8 mouse cellular contexts compared by ENCODE assay signal in genomic region chr12:85475920-85476828, GRCm38 (mm10). TPM values are rescaled to one million over a fixed set of nuclear protein-coding genes. Genes with fewer than 3 reads are reported as not detected.
A peak's percentile ranks its signal among the peaks of the same experiment; 100 is the strongest.
DNase-seq lines count a peak whose midpoint lies in the region; ATAC-seq and TF ChIP-seq lines count a peak whose summit lies in the region.

No protein-coding gene starts in this region.

- 60% methylated on average over 23 of the region's 23 CpGs for WGBS in heart, embryonic 13.5 days
- 36% methylated on average over 23 of the region's 23 CpGs for WGBS in limb, embryonic 13.5 days
- WGBS in stomach, postnatal 0 days: 69% methylated on average over 23 of the region's 23 CpGs

- DNase-seq in heart, postnatal 25 days (ENCODE audit: low spot score): no peak
- peak; percentile 25 for DNase-seq in urinary bladder, adult 2 months (ENCODE audit: low spot score)
- DNase-seq in urinary bladder, postnatal 36 days (ENCODE audit: low spot score in 2 of 2): no peak
- DNase-seq in stomach, postnatal 0 days (ENCODE audit: low spot score): no peak
- no peak for DNase-seq in layer of hippocampus, adult 9-10 months (ENCODE audit: low spot score)
- no peak for DNase-seq in cerebellum, adult 11 months

- H3K27ac ChIP-seq in heart, embryonic 13.5 days (replicated peaks): no peak overlapping the region
- no peak overlapping the region for H3K27ac ChIP-seq in limb, embryonic 13.5 days
- no peak overlapping the region for H3K27ac ChIP-seq in stomach, postnatal 0 days (replicated peaks)

- H3K9ac ChIP-seq in heart, embryonic 13.5 days: peak overlapping the region; percentile 86; the same call in 1 of the 2 replicates
- H3K9ac ChIP-seq in limb, embryonic 13.5 days: no peak overlapping the region
- peak overlapping the region; percentile 31; the same call in 1 of the 2 replicates for H3K9ac ChIP-seq in stomach, postnatal 0 days (ENCODE audit: low read length)

- TF ChIP-seq CTCF in stomach, postnatal 0 days (IDR thresholded peaks at IDR 0.05; ENCODE audit: low read depth): no peak

- intact Hi-C loops in heart, postnatal 25 days (cut with DNase I): loop anchor here (5.0 kb wide), 1 partner anchor 104 kb away; the partner anchor contains the start of gene Tmed10

- TF ChIP-seq EP300 in stomach, postnatal 0 days (optimal IDR thresholded peaks at IDR 0.05): no peak

- H3K36me3 ChIP-seq in heart, embryonic 13.5 days: peaks cover 9% of the 10 kb centered on the region; the same call in 1 of the 2 replicates
- H3K36me3 ChIP-seq in limb, embryonic 13.5 days: 0 out of 2 replicates have a peak, but pooled peaks cover 4% of the 10 kb centered on the region
- H3K36me3 ChIP-seq in stomach, postnatal 0 days (ENCODE audit: control insufficient read depth, insufficient read depth, low read length): peaks cover 4% of the 10 kb centered on the region; the same call in 1 of the 2 replicates

- peak overlapping the region; percentile 63 for H3K4me3 ChIP-seq in heart, embryonic 13.5 days
- H3K4me3 ChIP-seq in limb, embryonic 13.5 days: peak overlapping the region; percentile 60; the same call in 1 of the 2 replicates
- peak overlapping the region; percentile 79 for H3K4me3 ChIP-seq in stomach, postnatal 0 days (ENCODE audit: low read depth, low read length)

- peaks cover 54% of the 10 kb centered on the region for H3K4me1 ChIP-seq in heart, embryonic 13.5 days
- peaks cover 57% of the 10 kb centered on the region for H3K4me1 ChIP-seq in limb, embryonic 13.5 days
- 0 out of 2 replicates have a peak, but pooled peaks cover 2% of the 10 kb centered on the region for H3K4me1 ChIP-seq in stomach, postnatal 0 days (replicated peaks; ENCODE audit: control insufficient read depth, insufficient read depth)

- no peaks in the 10 kb centered on the region for H3K9me3 ChIP-seq in heart, embryonic 13.5 days
- no peaks in the 10 kb centered on the region for H3K9me3 ChIP-seq in limb, embryonic 13.5 days
- no peaks in the 10 kb centered on the region for H3K9me3 ChIP-seq in stomach, postnatal 0 days (ENCODE audit: control insufficient read depth, low read length)

- H3K27me3 ChIP-seq in heart, embryonic 13.5 days (replicated peaks): peaks cover 12% of the 10 kb centered on the region
- H3K27me3 ChIP-seq in limb, embryonic 13.5 days: peaks cover 35% of the 10 kb centered on the region
- no peaks in the 10 kb centered on the region for H3K27me3 ChIP-seq in stomach, postnatal 0 days (ENCODE audit: control insufficient read depth, insufficient read depth, low read length)

- no peak for ATAC-seq in heart, embryonic 13.5 days (ENCODE audit: extremely low read depth, insufficient number of reproducible peaks, low FRiP score, low TSS enrichment)
- no peak for ATAC-seq in limb, embryonic 13.5 days (ENCODE audit: low FRiP score, low read depth)
- ATAC-seq in stomach, postnatal 0 days (ENCODE audit: low FRiP score, low TSS enrichment): no peak

- H3K4me2 ChIP-seq in heart, embryonic 13.5 days: peak overlapping the region; percentile 98
- H3K4me2 ChIP-seq in limb, embryonic 13.5 days (replicated peaks): peak overlapping the region; percentile 99
- H3K4me2 ChIP-seq in stomach, postnatal 0 days (replicated peaks; ENCODE audit: low read depth): peak overlapping the region; percentile 95

RNA-seq across cellular contexts. Expression of gene Fos, which starts 2.5 kb away (rescaled TPM):
- 5.1 and 5.4 TPM in 2 replicates for polyA plus RNA-seq in heart, embryonic 13.5 days (2015; fragmentation: Nextera tagmentation; extraction: Ambion mirVana)
- total RNA-seq in heart, postnatal 25 days (2021): 1 to 10 TPM; 3.4 to 3.9 TPM
- polyA plus RNA-seq in urinary bladder, adult 2 months (2012; rRNA removed): 28.5 and 37.0 TPM in 2 replicates
- 6.1 and 7.2 TPM in 2 replicates for polyA plus RNA-seq in limb, embryonic 13.5 days (2015; fragmentation: Nextera tagmentation; extraction: Ambion mirVana)
- polyA plus RNA-seq in stomach, postnatal 0 days (2015; fragmentation: Nextera tagmentation; extraction: Ambion mirVana): 18.2 and 23.2 TPM in 2 replicates
